Mouse (Mus musculus) embryo, embryonic 11 days (tissue): ENCODE data around the gene Hace1.
A peak's percentile ranks its signal among the peaks of the same experiment; 100 is the strongest.
"Not testable (repeated sequence)": the region's sequence is repeated elsewhere in the genome, so short reads cannot be mapped to it uniquely, and the experiment has no call there.

Source experiments
- DNase-seq: peaks from one replicate; pipeline ENCODE4 v3.0.0-alpha.2; 2015

The Hace1 gene

GRCm38 (mm10) chr10:45577731-45578297 lies at the start of gene Hace1:
TSS of gene Hace1 (plus strand) at chr10:45577829.
- DNase-seq: peak; percentile 96

GRCm38 (mm10) chr10:45537334-45537733 lies 40.3 kb upstream of the Hace1 start:
- DNase-seq: not testable (repeated sequence)

- DNase-seq: no peak
Measured at GRCm38 (mm10) chr10:45542726-45543125, 34.9 kb upstream of the Hace1 start.

DNA sequence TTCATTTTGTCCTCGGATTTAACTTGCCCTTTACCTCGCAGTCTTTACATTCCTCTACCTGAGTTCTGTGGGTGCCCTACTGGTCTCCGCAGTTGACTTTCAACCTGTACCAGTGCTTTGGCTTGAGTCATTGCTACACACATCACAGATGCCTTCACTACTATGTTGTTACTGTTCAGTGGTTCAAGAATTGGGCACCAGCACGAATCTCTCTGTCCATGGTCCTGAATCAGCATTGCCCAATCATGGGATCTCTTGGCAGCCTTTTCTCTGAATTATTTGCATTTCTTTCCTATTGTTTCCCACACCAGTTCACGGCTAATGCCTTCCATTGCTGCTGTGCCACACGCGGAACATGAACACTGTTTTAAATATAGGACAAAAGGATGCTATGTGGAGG lies 30.8 kb upstream of the Hace1 start:
- peak; percentile 81 for DNase-seq

GRCm38 (mm10) chr10:45578298-45578821 lies 731 bp downstream of the Hace1 start:
- peak; percentile 52 for DNase-seq

GRCm38 (mm10) chr10:45583310-45583709 lies 5.7 kb downstream of the Hace1 start:
- DNase-seq: no peak

- DNase-seq: no peak
Measured at GRCm38 (mm10) chr10:45583829-45584228, 6.2 kb downstream of the Hace1 start.

GRCm38 (mm10) chr10:45584311-45585102 lies 6.9 kb downstream of the Hace1 start:
- DNase-seq: no peak

DNA sequence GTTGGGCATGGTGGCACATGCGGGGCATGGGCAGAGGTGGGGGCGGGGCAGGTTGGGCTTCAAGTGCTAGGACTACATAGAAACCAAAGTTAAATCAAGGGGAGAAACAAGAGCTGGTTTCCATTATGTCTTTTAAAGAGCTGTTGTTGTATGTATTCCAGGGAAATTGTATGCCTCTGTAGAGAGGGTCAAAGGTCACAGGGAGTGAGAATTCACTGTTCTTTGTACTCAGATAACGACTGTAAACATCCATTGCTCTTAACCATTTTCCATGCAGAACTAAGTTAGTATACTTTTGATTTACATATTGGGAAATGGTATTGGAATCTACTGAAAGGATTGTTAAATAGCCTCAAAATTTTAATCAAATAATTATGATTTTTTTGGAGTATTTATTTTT lies 28.2 kb downstream of the Hace1 start:
- peak; percentile 5 for DNase-seq

DNA sequence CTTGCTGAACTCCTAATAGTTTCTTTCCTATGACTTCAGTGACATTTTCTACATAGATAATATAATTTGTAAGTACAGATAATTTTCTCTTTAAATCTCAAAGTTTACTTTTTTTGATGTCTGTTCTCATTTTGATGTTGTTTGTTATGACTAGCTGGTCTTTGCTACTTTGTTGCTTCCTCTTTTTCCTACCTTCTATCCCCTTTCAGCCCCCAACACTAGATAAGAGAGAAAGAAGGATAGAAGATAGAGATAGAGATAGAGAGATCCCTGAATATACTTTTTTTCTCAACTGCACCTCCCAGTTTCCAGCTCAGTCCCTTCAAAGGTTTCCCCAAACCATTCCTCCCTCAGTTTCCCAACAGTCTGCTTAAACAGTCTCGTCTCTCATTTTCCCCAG lies 33.1 kb downstream of the Hace1 start:
- DNase-seq: no peak

DNA sequence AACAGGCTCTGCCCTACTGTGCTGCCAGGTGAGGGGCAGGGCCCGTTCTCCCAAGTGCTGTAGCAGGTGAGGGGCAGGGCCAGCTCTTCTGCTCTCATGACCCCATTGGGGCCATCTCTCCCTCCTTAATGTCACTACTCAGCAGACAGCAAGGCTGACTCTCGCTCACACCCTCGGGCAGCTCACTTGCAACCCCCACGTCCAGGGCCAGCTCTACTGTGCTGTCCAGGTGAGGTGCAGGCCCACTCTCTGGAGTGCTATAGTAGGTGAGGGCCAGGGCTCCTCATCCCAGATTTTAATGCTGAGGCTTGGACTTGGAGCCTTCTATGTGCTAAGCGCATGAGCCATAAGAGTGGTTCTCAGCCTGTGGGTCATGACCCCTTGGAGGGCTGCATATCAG lies 38.4 kb downstream of the Hace1 start:
- DNase-seq: no peak

GRCm38 (mm10) chr10:45619039-45619438 lies 41.4 kb downstream of the Hace1 start:
- no peak for DNase-seq

- no peak for DNase-seq
Measured at GRCm38 (mm10) chr10:45631995-45632394, 54.4 kb downstream of the Hace1 start.

DNA sequence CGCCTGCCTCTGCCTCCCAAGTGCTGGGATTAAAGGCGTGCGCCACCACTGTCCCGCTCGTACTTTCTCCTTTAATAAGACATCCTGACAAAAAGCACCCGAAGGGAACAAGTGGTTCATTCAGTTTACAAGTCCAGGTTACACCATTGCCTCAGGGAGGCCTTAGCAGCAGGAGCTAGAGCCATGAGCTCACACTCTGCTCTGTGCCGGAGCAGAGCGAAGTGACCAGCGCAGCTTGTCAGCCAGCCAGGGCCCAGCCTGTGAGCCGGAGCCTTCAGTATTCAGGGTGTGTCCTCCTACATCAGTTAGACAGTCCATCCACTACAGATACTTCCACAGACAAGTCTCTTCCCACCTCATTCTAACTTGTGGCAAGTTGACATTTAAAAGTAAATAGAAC lies 55.0 kb downstream of the Hace1 start:
- no peak for DNase-seq

DNA sequence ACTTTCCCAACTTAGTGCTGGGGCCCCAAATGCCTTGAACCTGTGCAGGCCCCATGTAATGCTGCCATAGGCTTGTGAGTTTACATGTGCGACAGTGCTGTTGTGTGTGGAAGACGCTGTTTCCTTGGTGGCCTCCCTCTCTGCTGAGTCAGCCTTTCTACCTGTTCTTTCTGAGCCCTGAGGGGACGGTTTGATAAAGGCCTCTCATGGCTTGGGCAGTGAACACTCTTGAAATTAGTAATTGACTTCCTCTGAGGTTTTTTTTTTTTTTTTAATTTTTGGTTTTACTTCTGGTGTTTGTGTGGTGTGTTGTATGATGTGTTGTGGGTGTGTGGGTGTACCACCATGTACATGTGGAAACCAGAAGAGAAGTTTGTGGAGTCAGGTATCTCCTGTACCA lies 57.6 kb downstream of the Hace1 start:
- no peak for DNase-seq

DNA sequence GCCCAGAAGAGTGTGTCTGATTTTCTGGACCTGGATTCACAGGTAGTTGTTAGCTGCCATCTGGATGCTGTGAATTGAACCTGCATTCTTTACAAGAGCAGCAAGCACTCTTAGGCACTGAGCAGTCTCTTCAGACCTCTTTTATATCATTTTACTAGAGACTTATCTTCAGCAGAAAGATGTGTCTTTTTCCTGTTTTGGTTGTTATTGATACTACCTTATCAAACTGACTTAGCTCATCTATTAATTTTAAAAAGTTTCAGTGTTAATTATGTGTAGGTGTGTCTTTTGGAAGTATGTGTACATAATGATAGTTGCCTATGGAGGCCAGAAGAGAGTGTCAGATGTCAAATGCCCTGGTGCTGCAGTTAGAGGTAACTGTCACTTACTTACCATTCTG lies 62.1 kb downstream of the Hace1 start:
- no peak for DNase-seq

DNA sequence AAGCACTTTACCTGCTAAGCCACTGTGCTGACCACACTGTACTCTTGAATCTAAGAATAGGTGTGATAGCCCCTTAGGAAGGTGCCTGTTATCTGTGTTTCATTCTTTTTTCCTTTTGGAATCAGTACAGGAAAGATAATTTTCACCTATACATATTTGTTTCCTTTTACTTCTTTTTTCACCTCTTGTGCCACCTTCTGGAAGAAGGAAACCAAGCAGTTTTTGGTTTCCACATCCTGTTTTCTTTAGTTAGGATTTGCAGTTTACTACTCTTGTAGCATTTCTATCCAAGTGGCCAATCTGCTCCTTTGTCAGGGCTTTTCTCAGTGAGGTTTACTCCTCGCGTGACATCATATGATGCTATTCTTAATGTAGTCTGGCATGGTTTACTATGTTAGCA lies 76.4 kb downstream of the Hace1 start:
- DNase-seq: no peak

- DNase-seq: no peak
Measured at GRCm38 (mm10) chr10:45662015-45662414, 84.4 kb downstream of the Hace1 start.

GRCm38 (mm10) chr10:45668266-45668665 lies 90.6 kb downstream of the Hace1 start:
- no peak for DNase-seq

- DNase-seq: peak; percentile 28
Measured at GRCm38 (mm10) chr10:45676796-45677195, 99.2 kb downstream of the Hace1 start.

GRCm38 (mm10) chr10:45686191-45686590 lies 108.6 kb downstream of the Hace1 start:
- DNase-seq: no peak

DNA sequence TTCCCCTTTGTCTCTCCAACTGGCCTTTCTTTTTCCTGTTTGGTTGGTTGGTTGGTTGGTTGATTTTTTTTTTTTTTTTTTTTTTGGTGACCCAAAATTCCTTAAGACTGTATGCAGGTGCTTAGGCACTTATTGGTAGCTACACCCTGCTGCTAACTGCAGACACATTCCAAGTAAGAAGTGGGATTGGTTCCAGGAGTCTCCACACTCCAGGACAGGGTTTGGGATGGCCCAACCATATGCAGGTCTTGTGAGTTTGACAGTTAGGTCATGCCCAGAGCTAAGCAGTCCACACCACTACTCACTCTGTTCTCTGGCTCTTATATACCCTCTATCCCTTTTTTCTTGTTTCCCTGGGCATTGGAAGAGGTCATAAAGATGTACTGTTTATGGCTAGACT lies 117.3 kb downstream of the Hace1 start:
- no peak for DNase-seq

DNA sequence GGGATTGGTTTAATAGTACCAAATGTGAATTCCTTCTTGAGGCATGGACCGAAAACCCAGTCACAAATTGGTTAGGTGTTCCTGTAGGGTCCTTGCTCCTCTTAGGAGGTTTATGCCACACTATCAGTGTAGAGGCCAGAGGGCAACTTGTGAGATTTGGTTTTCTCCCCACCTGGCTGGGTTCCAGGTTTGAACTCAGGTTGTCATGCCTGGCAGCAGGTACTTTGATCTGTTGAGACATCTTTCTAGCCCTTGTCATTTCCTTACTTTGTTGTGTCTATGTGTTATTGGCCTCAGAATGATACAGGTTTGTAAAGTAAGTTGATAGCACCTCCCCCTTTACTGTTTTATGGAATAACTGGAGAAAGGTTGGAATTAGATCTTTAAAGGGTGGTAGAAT lies 117.9 kb downstream of the Hace1 start:
- no peak for DNase-seq

DNA sequence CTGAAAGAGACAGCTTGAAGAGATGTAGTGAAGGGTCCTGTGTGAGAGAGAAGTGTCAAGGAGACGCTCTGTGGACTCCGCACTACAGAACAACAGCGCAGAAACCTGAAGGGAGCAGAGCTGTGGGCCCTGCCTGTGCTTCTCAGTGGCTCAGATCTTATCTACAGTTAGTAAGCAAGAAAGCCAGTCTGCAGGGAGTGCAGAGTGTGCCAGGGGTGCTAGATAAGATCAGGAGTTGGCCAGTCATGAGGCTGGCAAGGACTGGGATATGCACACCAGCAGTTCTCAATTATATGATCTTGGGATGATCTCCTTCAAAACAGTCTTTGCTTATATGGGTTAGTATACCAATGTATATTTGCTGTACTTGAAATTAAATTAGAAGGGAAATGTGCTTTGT lies 121.3 kb downstream of the Hace1 start:
- DNase-seq: no peak

DNA sequence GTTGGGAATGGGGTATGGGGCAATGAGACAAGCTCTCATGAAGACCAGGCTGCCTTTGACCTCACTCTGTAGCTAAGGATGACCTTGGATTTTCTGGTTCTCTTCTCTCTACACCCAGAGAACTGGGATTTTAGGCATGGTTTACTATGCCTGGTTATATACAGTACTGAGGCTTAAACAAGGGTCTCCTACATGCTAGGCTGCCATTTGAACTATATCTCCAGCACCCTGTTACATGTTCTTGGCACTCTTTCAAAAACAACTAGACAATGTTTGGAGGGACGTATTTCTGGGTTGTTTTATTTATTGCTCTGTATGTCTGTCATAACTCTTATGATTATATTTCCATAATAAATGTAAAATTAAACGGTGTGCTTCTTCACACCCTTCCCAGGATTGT lies 129.2 kb downstream of the Hace1 start:
- DNase-seq: no peak
